Mouse (Mus musculus) embryonic stem cell, embryonic (primary cell): Measurements from ENCODE around the gene Hist1h3c.
"Not testable (repeated sequence)": the region's sequence is repeated elsewhere in the genome, so short reads cannot be mapped to it uniquely, and the experiment has no call there.

ENCODE experiments used
- CTCF ChIA-PET, 4 experiments: fragments of 300-600 bp in 2 of 4; fragments of 350-600 bp in 2 of 4; sonication (Branson Sonifier 250); formaldehyde crosslinking; loops; one replicate each; lab custom pipeline; 2022; ENCODE audit warnings: inconsistent platforms in 2 of 4; lab: Charles Lee
- POLR2A ChIA-PET, 4 experiments: fragments of 300-600 bp in 2 of 4; fragments of 350-600 bp in 2 of 4; sonication (Branson Sonifier 250); formaldehyde crosslinking; loops; one replicate each; lab custom pipeline; 2022; ENCODE audit warnings: antibody characterized with exemption in 4 of 4, inconsistent platforms in 1 of 4; lab: Charles Lee

Hist1h3c gene

GRCm38 (mm10) chr13:23708654-23709053 lies 36.7 kb downstream of the Hist1h3c start:
- ChIA-PET CTCF (no interaction called here), POLR2A (interaction anchor here in 3 of 4 experiments (0.6 to 5.3 kb wide), 32 partner anchors 9 to 226 kb away, joined by 3 to 42 read pairs (median 4); partner anchors contain the start of genes Hist1h4c (in 3 of the 3), Hist1h1a (in 2 of the 3), Hist1h1c (in 2 of the 3) and Hist1h2ac (in 2 of the 3))

- ChIA-PET POLR2A (interaction anchor here in 3 of 4 experiments (0.7 to 5.3 kb wide), 39 partner anchors 9 to 227 kb away, joined by 3 to 42 read pairs (median 4); partner anchors contain the start of genes Hist1h1a (in 3 of the 3), Hist1h1c (in 3 of the 3), Hist1h2ac (in 3 of the 3) and Hist1h2bc (in 3 of the 3)), CTCF (interaction anchor here in 1 of 4 experiments (0.6 kb wide), 1 partner anchor 58 kb away, joined by 7 read pairs; no protein-coding TSS in a partner anchor)
Observed at GRCm38 (mm10) chr13:23708041-23708440, 37.4 kb downstream of the Hist1h3c start.

- ChIA-PET POLR2A (interaction anchor here in 2 of 4 experiments (1.0 to 5.3 kb wide), 5 partner anchors 8 to 56 kb away, joined by 3 to 42 read pairs (median 5); partner anchors contain the start of genes Hist1h1a (in 1 of the 2), Hist1h2ab (in 1 of the 2), Hist1h2ac (in 1 of the 2) and Hist1h2bc (in 1 of the 2)), CTCF (no interaction called here)
Observed at GRCm38 (mm10) chr13:23706771-23707170, 38.6 kb downstream of the Hist1h3c start.

GRCm38 (mm10) chr13:23705751-23706356 lies 39.5 kb downstream of the Hist1h3c start:
- CTCF ChIA-PET = no interaction called here
- POLR2A ChIA-PET = interaction anchor here in 1 of 4 experiments (1.0 to 15.5 kb wide), 4 partner anchors 7 to 57 kb away, joined by 3 to 469 read pairs (median 8); partner anchors contain the start of genes Hist1h1a, Hist1h1c, Hist1h2ab and Hist1h2bb

GRCm38 (mm10) chr13:23702801-23703200 lies 42.6 kb downstream of the Hist1h3c start:
- CTCF ChIA-PET = not testable (repeated sequence)
- POLR2A ChIA-PET = interaction anchor here in 3 of 4 experiments (0.6 to 15.5 kb wide), 10 partner anchors 9 to 61 kb away, joined by 3 to 573 read pairs (median 16); partner anchors contain the start of genes Hist1h1c (in 3 of the 3), Hist1h2ac (in 2 of the 3), Hist1h2bb (in 2 of the 3) and Hist1h2bc (in 2 of the 3)

GRCm38 (mm10) chr13:23702220-23702619 lies 43.2 kb downstream of the Hist1h3c start:
- CTCF ChIA-PET = no interaction called here

GRCm38 (mm10) chr13:23700786-23701520 lies 44.4 kb downstream of the Hist1h3c start:
- CTCF ChIA-PET = interaction anchor here (0.6 to 1.5 kb wide), 9 partner anchors 10 to 299 kb away, joined by 3 to 7 read pairs (median 4); partner anchors contain the start of genes Hfe (in 1 of the 4) and Hist1h1a (in 1 of the 4)
- POLR2A ChIA-PET = interaction anchor here in 3 of 4 experiments (0.6 to 15.5 kb wide), 25 partner anchors 12 to 146 kb away, joined by 3 to 573 read pairs (median 8); partner anchors contain the start of genes Hist1h1c (in 3 of the 3), Hist1h2ac (in 3 of the 3), Hist1h2bc (in 3 of the 3) and Hist1h4a (in 3 of the 3)

More at GRCm38 (mm10) chr13:23702220-23702619, 43.2 kb downstream of the Hist1h3c start:
- POLR2A ChIA-PET = interaction anchor here (0.6 to 15.5 kb wide), 19 partner anchors 9 to 120 kb away, joined by 3 to 573 read pairs (median 7); partner anchors contain the start of genes Hist1h1c (in 3 of the 4), Hist1h1a (in 2 of the 4), Hist1h2ab (in 2 of the 4) and Hist1h2bb (in 2 of the 4)

GRCm38 (mm10) chr13:23699767-23700166 lies 45.6 kb downstream of the Hist1h3c start:
- ChIA-PET CTCF (interaction anchor here in 3 of 4 experiments (0.9 to 1.7 kb wide), 6 partner anchors 31 to 619 kb away, joined by 3 to 5 read pairs (median 4); no protein-coding TSS in a partner anchor), POLR2A (interaction anchor here in 3 of 4 experiments (1.0 to 15.5 kb wide), 25 partner anchors 9 to 292 kb away, joined by 3 to 573 read pairs (median 45); partner anchors contain the start of genes Hist1h1a (in 3 of the 3), Hist1h1c (in 3 of the 3), Hist1h2ac (in 3 of the 3) and Hist1h2bc (in 3 of the 3))

GRCm38 (mm10) chr13:23698996-23699395 lies 46.4 kb downstream of the Hist1h3c start:
- ChIA-PET POLR2A (interaction anchor here (0.6 to 15.5 kb wide), 98 partner anchors 8 to 1725 kb away, joined by 3 to 573 read pairs (median 10); partner anchors contain the start of genes Hist1h1c (in 4 of the 4), Hist1h2ac (in 4 of the 4), Hist1h2bc (in 4 of the 4) and Hist1h1a (in 3 of the 4)), CTCF (interaction anchor here in 2 of 4 experiments (0.9 to 2.2 kb wide), 12 partner anchors 15 to 620 kb away, joined by 3 to 23 read pairs (median 5); partner anchors contain the start of genes Hist1h2ac (in 2 of the 2), Hist1h2bc (in 2 of the 2) and Hist1h1a (in 1 of the 2))

GRCm38 (mm10) chr13:23698300-23698693 lies 47.1 kb downstream of the Hist1h3c start, which contains the start of gene Hist1h4c:
TSS of gene Hist1h4c (minus strand) at chr13:23698454.
- POLR2A ChIA-PET = interaction anchor here (0.6 to 15.5 kb wide), 110 partner anchors 8 to 1944 kb away, joined by 3 to 573 read pairs (median 6); partner anchors contain the start of genes Hist1h1c (in 4 of the 4), Hist1h2ab (in 4 of the 4), Hist1h2ac (in 4 of the 4) and Hist1h2bc (in 4 of the 4)
- CTCF ChIA-PET = interaction anchor here (0.5 to 2.2 kb wide), 17 partner anchors 14 to 598 kb away, joined by 3 to 23 read pairs (median 5); partner anchors contain the start of genes Hist1h2ac (in 3 of the 4), Hist1h2bc (in 2 of the 4) and Hist1h1a (in 1 of the 4)

GRCm38 (mm10) chr13:23697491-23698299 lies 47.7 kb downstream of the Hist1h3c start:
- CTCF ChIA-PET = interaction anchor here (0.5 to 2.2 kb wide), 28 partner anchors 13 to 296 kb away, joined by 3 to 23 read pairs (median 4); partner anchors contain the start of genes Hist1h2ac (in 3 of the 4), Hist1h2bc (in 3 of the 4), Hist1h1a (in 1 of the 4) and Hist1h1c (in 1 of the 4)

GRCm38 (mm10) chr13:23696061-23696474 lies 49.3 kb downstream of the Hist1h3c start:
- ChIA-PET POLR2A (interaction anchor here (0.5 to 15.5 kb wide), 47 partner anchors 11 to 1300 kb away, joined by 3 to 573 read pairs (median 6); partner anchors contain the start of genes Hist1h2ac (in 4 of the 4), Hist1h2bc (in 4 of the 4), Hist1h1a (in 3 of the 4) and Hist1h1c (in 3 of the 4)), CTCF (no interaction called here)

More at GRCm38 (mm10) chr13:23697491-23698299, 47.7 kb downstream of the Hist1h3c start:
- POLR2A ChIA-PET = interaction anchor here (0.5 to 15.5 kb wide), 139 partner anchors 9 to 1944 kb away, joined by 3 to 573 read pairs (median 6); partner anchors contain the start of genes Hist1h1a (in 4 of the 4), Hist1h1c (in 4 of the 4), Hist1h2ab (in 4 of the 4) and Hist1h2ac (in 4 of the 4)

GRCm38 (mm10) chr13:23695514-23695913 lies 49.9 kb downstream of the Hist1h3c start, which contains the start of gene Hist1h1t:
TSS of gene Hist1h1t (plus strand) at chr13:23695814.
- POLR2A ChIA-PET = interaction anchor here (0.6 to 15.5 kb wide), 40 partner anchors 11 to 1301 kb away, joined by 3 to 573 read pairs (median 6); partner anchors contain the start of genes Hist1h2ac (in 4 of the 4), Hist1h2bc (in 4 of the 4), Hist1h1a (in 3 of the 4) and Hist1h1c (in 3 of the 4)
- CTCF ChIA-PET = interaction anchor here in 1 of 4 experiments (0.6 kb wide), 1 partner anchor 283 kb away, joined by 5 read pairs; no protein-coding TSS in a partner anchor
